Mouse (Mus musculus): ENCODE measurements at regions not wholly inside any gene's neighbourhood (a gene's known extent, or its start where the extent isn't known, plus 50 kb on each side); places are given as distances from the start of the nearest gene placed in this dataset.

DNA sequence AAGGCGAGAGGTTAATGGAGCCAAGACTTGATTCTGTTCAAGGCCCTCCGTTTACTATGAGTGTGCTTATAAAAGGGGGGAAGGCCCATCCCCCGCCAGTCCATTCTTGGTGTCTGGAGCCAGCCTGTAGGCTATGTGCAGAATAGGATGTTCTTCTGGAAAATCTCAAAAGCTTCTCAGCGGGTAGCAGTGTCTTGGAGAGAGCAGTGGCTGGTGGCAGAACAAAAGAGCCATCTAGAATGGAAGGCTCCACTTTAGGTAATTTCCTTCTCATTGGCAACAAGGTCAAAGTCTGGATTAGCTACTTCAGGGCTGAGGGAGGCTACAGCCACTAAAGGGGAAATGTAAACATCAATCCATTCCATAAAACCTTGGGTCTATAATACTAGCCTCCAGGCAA is 1150.8 kb upstream of the Ptprd start:
- DNase-seq, result no peak

- no peak for DNase-seq
These were observed 1146.0 kb upstream of the Ptprd start for GRCm38 (mm10) chr4:79357720-79358119.

GRCm38 (mm10) chr4:79309890-79310727 is 1098.3 kb upstream of the Ptprd start:
- DNase-seq, result peak in 1 of 2 experiments; percentile 5

DNA sequence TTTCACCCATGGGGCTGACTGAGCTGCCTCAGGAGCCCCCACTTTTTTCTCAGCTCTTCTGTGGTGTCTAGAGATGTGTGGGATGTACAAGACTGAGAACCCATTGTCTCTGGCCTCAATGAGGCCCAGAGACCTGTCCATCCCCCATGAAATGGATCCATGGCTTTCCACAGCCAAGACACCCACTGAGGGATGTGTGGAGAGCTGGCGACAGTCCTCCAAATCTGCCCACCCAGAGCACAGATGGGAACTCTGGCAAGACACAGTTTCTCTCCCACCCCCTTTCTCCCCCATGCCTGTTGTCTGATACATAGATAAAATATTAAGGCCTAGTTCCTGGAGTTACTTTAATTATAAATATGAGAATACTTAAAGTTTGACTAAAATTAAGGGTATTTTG is 1079.3 kb upstream of the Ptprd start:
- peak; percentile 59 to 78 for DNase-seq

DNA sequence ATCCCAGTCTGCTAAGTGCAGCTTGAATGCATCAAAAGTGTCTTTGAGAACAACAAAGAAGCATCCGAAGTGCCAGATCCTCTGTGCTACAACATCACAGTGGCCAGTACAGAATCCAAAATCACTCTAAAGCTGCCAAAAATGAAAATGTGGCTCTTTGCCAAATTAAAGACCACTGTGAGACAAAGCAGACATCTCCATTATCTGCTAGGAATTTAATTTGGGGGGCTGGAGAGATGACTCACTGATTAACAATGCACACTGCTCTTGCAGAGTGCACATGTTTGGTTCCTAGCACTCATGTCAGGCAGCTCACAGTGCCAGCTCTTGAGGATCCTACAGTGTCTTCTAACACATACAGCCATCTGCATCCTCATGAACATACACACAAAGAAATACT is 1053.3 kb upstream of the Ptprd start:
- peak; percentile 59 to 74 for DNase-seq

GRCm38 (mm10) chr4:79243184-79243583 is 1031.4 kb upstream of the Ptprd start:
- DNase-seq, result no peak

DNA sequence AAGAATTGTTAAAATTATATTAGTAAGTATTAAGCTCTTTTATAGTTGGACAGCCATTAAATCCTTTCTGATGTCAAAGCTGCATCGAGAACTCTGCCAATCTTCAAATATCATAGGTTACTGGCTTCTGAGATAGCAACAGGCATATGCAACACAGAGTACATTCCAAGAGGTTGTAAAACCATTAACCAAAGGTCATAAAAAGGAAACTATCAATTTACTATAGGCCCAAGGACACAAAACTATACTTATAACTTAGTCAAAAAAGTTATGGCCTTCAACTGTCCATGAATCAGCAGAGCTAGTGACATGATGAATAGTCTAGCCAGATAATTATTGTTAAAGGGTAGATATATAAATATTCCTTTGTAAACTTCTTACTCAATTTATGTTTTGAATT is 1029.9 kb upstream of the Ptprd start:
- DNase-seq, result no peak

DNA sequence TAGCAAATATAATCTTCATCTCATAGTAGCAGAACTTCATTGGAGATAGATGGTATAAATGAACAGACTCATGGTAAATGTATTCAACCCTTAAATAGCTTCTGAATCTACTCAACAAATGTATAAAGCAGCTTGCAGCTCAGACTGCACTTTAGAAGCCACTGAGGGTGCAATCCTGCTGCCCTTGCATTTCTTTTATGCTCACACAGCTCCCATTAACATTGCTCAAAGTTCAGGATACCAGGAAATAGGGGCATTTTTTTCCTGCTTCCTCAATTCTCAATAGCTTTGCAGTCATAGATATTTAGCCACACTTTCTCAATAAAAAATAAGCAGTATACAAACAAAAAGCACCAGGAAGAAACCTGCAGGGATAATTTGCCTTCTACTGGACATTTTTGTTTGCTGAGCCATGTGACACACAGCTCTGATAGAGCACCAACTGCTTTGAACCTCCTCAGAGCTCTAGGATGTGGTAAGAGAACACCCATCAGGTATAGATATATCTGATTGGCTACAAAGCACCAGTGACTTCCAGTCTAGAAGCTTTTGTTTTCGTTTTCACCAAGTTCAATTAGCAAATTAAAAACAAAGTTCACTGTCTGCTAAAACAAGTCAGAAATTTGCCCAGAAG is 1012.5 kb upstream of the Ptprd start:
- no peak for DNase-seq

Measured in cerebellum, postnatal 10 days (tissue).